Mouse (Mus musculus) erythroblast, embryonic 14.5 days (primary cell): ENCODE results near the gene Slc51b.

Source experiments
- GATA1 ChIP-seq: IDR thresholded peaks from 2 replicates; pipeline ENCODE4 v1.6.1; 2012; ENCODE audit warnings: low read length, inconsistent platforms, mixed read lengths
- TAL1 ChIP-seq: IDR thresholded peaks from 3 replicates; pipeline ENCODE4 v1.6.1; 2012; ENCODE audit warnings: low read length, inconsistent platforms, mixed read lengths

DNA sequence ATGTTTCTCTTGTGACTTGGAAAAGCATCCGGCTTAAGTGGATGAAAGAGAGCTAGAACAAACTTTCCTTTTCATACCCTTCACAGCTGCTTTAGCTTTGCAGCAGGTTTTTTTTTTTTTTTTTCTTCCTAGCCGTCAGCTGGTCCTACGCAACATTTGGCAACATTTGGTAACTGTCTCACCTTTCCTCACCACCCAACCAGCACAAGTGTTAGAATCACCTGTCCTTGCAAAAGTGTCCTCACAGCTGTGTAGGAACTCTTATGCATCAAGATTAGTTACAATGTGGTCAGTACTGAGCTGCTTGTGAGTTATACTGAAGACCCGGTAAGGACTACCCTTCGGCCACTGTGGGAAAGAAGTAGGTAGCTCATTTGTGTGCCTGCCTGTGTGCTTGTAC lies 39.8 kb upstream of the Slc51b start:
- TF ChIP-seq TAL1 (no peak), GATA1 (no peak)
